Mouse (Mus musculus) C2C12 (cell line): Measurements from ENCODE around the gene Fam227a. TPM values are rescaled to one million over a fixed set of nuclear protein-coding genes. Genes with fewer than 3 reads are reported as not detected.

Experiments
- H3K27me3 ChIP-seq: one replicate; pipeline ENCODE4 v1.6.1; 2011; ENCODE audit not compliant: control insufficient read depth, insufficient read depth, insufficient read length
- H3K36me3 ChIP-seq: one replicate; pipeline ENCODE4 v1.6.1; 2011; ENCODE audit not compliant: control insufficient read depth, insufficient read depth
- H3K4me3 ChIP-seq: one replicate; pipeline ENCODE4 v1.5.1; 2011; ENCODE audit warnings: mild to moderate bottlenecking, control low read depth; ENCODE audit not compliant: poor library complexity, insufficient read depth, severe bottlenecking
- H3K79me2 ChIP-seq: one replicate; pipeline ENCODE4 v1.6.1; 2011; ENCODE audit not compliant: control insufficient read depth, insufficient read depth
- H3K79me3 ChIP-seq: one replicate; pipeline ENCODE4 v1.6.1; 2011; ENCODE audit warnings: low read depth, control low read depth
- H3ac ChIP-seq: one replicate; pipeline ENCODE3; 2011; ENCODE audit warnings: low read depth; ENCODE audit not compliant: control insufficient read depth, insufficient read length
- CEBPB ChIP-seq: IDR thresholded peaks from one replicate; pipeline ENCODE4 v1.6.1; 2011; ENCODE audit warnings: low read depth, mild to moderate bottlenecking, control low read depth, moderate library complexity
- CTCF ChIP-seq: IDR thresholded peaks from one replicate; pipeline ENCODE4 v1.5.1; 2011; ENCODE audit not compliant: control insufficient read depth, insufficient read depth, insufficient read length
- FOSL1 ChIP-seq: IDR thresholded peaks from one replicate; pipeline ENCODE4 v1.8.0; 2011; ENCODE audit warnings: mild to moderate bottlenecking, low read length; ENCODE audit not compliant: poor library complexity, insufficient read depth, severe bottlenecking
- MAX ChIP-seq: IDR thresholded peaks from one replicate; pipeline ENCODE4 v1.6.1; 2011; ENCODE audit warnings: mild to moderate bottlenecking, control low read depth
- MYOD1 ChIP-seq: IDR thresholded peaks from one replicate; pipeline ENCODE4 v1.6.1; 2011; ENCODE audit warnings: low read depth; ENCODE audit not compliant: control insufficient read depth, insufficient read length
- MYOG ChIP-seq: IDR thresholded peaks from one replicate; pipeline ENCODE4 v1.6.1; 2011; ENCODE audit not compliant: control insufficient read depth, insufficient read length; ENCODE audit errors: extremely low read depth
- USF1 ChIP-seq: IDR thresholded peaks from one replicate; pipeline ENCODE4 v1.6.1; 2011; ENCODE audit warnings: low read depth, mild to moderate bottlenecking, control low read depth, moderate library complexity
- long read RNA-seq, 2 experiments: library from polyadenylated mRNA; unstranded; transcript quantifications; one replicate each; pipeline ENCODE4 v2.0.0; 2019 to 2020
- polyA plus RNA-seq: library from polyadenylated mRNA; unstranded; fragments of >200 nt; fragmentation: generic; extraction: Trizol; gene quantifications from one replicate; pipeline ENCODE4 v1.2.1, GENCODE M21; 2012; ENCODE audit warnings: missing spikeins

Gene Fam227a
- 0.27 TPM for polyA plus RNA-seq
- long read RNA-seq, experiment 1, partial matches to known transcripts = 1 of 1 reads
- long read RNA-seq, experiment 1, other reads (novel, unspliced or antisense) = 0 of 1 reads
- long read RNA-seq, experiment 2, partial matches to known transcripts = 0 of 1 reads
- long read RNA-seq, experiment 2, other reads (novel, unspliced or antisense) = 1 of 1 reads

- peaks cover 7% of the 10 kb centered on the region for H3K36me3 ChIP-seq
- no peaks in the 10 kb centered on the region for H3K79me2 ChIP-seq
- H3K79me3 ChIP-seq = no peaks in the 10 kb centered on the region
- peak within 1 kb of the TSS; percentile 83 for H3ac ChIP-seq
- H3K4me3 ChIP-seq = peak within 1 kb of the TSS; percentile 68
- H3K27me3 ChIP-seq = no peaks in the 10 kb centered on the region
- no peak for TF ChIP-seq MAX
- TF ChIP-seq MYOG = no peak
- TF ChIP-seq FOSL1 = no peak
- TF ChIP-seq USF1 = no peak
- TF ChIP-seq MYOD1 = no peak
- no peak for TF ChIP-seq CTCF
- no peak for TF ChIP-seq CEBPB
Measured at GRCm38 (mm10) chr15:79658531-79659375, at the start of gene Fam227a, which contains the start of gene Cby1. TSS of gene Fam227a (minus strand) at chr15:79658956. TSS of gene Cby1 (plus strand) at chr15:79659199.

- Histone ChIP-seq H3K36me3 (peaks cover 64% of the 10 kb centered on the region), H3ac (no peak overlapping the region), H3K27me3 (no peaks in the 10 kb centered on the region), H3K79me2 (peaks cover 10% of the 10 kb centered on the region), H3K79me3 (peaks cover 2% of the 10 kb centered on the region), H3K4me3 (no peak overlapping the region)
- no peak for TF ChIP-seq MAX
- TF ChIP-seq FOSL1 = no peak
- TF ChIP-seq MYOD1 = no peak
- no peak for TF ChIP-seq CTCF
- no peak for TF ChIP-seq USF1
- no peak for TF ChIP-seq MYOG
- TF ChIP-seq CEBPB = no peak
Measured at GRCm38 (mm10) chr15:79708229-79708822, 49.6 kb upstream of the Fam227a start.

- no peak overlapping the region for H3ac ChIP-seq
- H3K79me3 ChIP-seq = peaks cover 2% of the 10 kb centered on the region
- H3K4me3 ChIP-seq = no peak overlapping the region
- no peaks in the 10 kb centered on the region for H3K27me3 ChIP-seq
- peaks cover 48% of the 10 kb centered on the region for H3K36me3 ChIP-seq
- no peak for TF ChIP-seq MAX
- TF ChIP-seq MYOD1 = no peak
- TF ChIP-seq CTCF = no peak
- TF ChIP-seq USF1 = no peak
- TF ChIP-seq MYOG = no peak
- TF ChIP-seq CEBPB = no peak
- no peak for TF ChIP-seq FOSL1
- peaks cover 10% of the 10 kb centered on the region for H3K79me2 ChIP-seq
Measured at GRCm38 (mm10) chr15:79706603-79707214, 48.0 kb upstream of the Fam227a start.

- Histone ChIP-seq H3K79me2 (peaks cover 69% of the 10 kb centered on the region), H3K4me3 (no peak overlapping the region), H3K27me3 (no peaks in the 10 kb centered on the region), H3K79me3 (peaks cover 44% of the 10 kb centered on the region), H3ac (no peak overlapping the region), H3K36me3 (peaks cover 18% of the 10 kb centered on the region)
- TF ChIP-seq USF1 (no peak), MYOD1 (no peak), MYOG (no peak), MAX (no peak), CTCF (no peak), FOSL1 (no peak), CEBPB (no peak)
Measured at GRCm38 (mm10) chr15:79697558-79698187, 38.9 kb upstream of the Fam227a start.

- Histone ChIP-seq H3K36me3 (peaks cover 18% of the 10 kb centered on the region), H3K4me3 (no peak overlapping the region), H3K27me3 (no peaks in the 10 kb centered on the region), H3K79me3 (peaks cover 50% of the 10 kb centered on the region), H3K79me2 (peaks cover 76% of the 10 kb centered on the region), H3ac (no peak overlapping the region)
- TF ChIP-seq USF1 (no peak), FOSL1 (no peak), MYOD1 (no peak), CEBPB (no peak), MYOG (no peak), CTCF (no peak), MAX (no peak)
Measured at GRCm38 (mm10) chr15:79697011-79697410, 38.3 kb upstream of the Fam227a start.
